Mouse (Mus musculus) urinary bladder, postnatal 10 days (tissue): ENCODE data around the gene 4833420G17Rik.
"Not testable (repeated sequence)": the region's sequence is repeated elsewhere in the genome, so short reads cannot be mapped to it uniquely, and the experiment has no call there.

Experiments
- DNase-seq: peaks from one replicate; pipeline ENCODE4 v3.0.0; 2022; ENCODE audit warnings: low spot score

The 4833420G17Rik gene

DNA sequence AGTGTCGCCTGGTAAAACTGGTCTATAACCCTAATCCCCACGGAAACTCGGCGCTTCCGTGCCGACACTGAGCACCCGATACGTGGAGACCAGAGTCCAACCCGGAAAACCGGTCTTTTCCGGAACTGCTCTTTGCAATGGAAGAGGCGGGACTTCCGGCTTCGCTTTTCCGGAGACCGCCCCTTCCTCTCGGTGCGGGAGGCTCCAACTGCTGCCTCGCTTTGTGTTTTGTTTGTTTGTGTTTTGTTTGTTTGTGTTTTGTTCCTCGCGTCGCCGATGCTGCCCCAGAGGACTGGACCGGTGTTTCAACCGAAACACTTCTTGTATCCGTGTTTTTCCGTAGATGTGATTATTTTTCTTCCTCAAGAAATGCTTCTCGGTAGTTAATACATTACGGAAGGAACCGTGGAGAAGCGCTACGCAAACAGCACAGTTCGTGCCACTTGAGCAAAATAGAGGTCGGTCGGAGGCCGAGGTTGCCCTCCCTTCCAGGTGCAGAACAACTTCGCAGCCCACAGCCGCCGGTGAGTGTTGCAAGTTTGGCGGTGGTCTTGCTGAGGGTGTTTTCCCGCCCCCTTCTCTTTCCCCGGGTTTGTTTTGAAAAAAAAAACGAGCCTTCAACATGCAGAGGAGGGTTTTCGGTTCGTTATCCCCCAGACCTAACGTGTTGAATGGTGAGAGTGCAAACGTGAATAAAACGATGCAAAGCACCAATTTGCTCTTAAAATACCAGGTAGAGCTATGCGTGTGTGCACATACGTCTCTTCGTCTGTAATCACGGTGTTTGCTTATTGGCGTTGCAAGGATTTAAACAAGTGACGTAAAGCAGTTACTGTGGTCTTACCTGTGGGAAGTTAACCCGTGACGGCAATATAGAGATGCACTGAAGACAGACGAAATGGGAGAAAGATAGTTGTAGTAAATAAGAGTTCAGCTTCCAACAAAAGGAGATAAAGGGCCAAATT lies at the start of gene 4833420G17Rik:
TSS of gene 4833420G17Rik (plus strand) at position 173 of the 965 bp plus-strand sequence.
- DNase-seq, result peak; percentile 47

DNA sequence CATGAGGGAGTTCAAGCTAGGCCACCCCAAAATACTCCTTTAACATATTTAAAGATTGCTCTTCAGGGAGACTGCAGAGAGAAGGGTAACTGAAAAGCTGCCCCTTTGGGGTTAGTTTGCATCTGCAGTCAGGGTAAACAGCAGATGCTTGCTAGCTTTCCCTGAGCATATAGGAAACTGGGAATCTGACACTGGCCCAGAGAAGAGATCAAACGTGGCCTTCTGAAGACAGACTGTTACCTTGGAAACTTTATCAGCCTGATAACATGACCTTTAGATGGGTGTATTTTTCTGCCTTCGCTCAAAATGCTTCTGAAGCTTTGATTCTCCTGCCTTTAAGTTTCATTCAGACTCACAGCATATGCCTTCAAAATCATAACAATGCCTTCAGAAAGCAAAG lies 49.5 kb upstream of the 4833420G17Rik start:
- no peak for DNase-seq

DNA sequence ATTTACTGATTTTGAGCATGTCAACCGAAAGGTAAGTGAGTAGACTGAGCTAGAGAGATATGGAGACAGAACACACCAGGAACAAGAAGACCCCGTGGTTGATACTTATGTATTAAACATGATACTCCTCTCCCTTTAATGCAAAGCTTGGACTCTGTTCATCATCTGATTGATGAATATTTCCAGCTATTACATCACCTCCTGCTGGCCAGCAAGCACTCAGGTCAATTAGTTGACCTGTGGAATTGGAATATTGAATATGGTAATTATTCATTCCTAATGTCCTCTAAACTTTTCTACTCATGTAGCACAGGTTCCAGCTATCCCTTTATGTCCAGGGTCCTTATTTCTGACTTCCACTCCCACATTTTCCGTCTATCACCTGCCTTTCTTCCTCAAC lies 44.1 kb upstream of the 4833420G17Rik start:
- no peak for DNase-seq

DNA sequence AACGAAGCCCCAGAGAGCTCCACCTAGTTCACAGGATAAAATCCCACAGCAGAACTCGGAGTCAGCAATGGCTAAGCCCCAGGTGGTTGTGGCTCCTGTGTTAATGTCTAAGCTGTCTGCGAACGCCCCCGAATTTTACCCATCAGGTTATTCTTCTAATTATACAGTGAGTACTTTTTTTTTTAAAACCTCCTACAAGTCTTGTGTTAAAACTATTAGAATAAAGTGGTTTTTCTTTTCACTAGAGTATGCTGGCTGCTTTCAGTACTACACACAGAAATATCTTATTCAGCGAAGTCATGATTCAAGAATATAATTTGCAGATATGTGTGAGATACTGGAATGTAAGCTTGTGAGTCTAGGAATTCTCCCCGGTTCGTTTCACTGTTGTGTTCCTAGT lies 32.4 kb upstream of the 4833420G17Rik start:
- DNase-seq, result no peak

DNA sequence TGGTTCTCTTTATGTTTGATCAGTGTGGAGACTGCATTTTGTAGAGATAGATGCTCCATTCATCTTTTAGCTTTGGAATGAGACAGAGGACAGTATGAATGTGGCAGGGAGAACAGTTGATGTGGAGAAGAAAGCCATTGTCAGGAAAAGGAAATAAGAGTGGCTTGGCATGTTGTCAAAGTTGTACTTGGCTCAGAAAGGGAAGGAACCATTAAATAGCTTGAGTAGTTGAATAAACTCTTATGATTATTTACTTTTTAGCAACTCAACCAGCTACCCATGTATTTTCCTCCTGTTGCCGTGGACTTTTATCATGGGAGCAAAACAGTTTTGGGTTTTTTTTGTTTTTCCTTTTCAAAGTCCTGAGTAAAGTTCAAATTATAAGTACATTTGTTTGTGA lies 30.5 kb upstream of the 4833420G17Rik start:
- DNase-seq, result no peak

DNA sequence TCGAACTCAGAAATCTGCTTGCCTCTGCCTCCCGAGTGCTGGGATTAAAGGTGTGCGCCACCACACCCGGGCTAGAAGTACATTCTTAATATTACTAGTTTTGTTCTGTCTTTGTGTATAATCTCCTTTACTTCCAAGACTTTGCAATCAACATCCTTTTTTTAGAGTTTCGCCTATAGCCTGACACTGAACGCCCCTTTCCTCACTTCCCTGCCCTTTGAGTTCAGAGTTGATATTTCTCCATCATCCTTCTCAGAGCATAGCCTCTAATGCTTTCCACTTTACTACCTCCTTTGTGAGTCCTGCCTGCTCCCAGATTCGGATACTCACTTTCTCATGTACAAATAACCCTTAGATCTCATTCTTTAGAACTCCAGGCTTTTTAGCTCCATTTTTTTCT lies 28.2 kb upstream of the 4833420G17Rik start:
- DNase-seq, result no peak

DNA sequence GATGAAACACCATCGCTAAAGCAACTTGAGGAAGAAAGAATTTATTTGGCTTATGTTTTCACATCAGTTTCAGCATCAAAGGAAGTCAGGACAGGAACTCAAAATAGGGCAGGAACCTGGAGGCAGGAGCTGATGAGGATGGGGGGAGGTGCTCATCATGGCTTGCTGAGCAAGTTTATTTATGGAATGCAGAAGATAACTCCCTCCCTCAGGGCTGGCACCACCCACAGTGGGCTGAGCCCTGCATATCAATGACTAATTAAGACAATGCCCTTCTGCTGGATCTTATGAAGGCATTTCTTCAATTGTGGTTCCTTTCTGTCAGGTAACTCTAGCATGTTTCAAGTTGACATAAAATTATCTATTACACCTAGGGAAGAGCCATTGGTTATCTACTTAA lies 20.3 kb upstream of the 4833420G17Rik start:
- DNase-seq, result no peak

DNA sequence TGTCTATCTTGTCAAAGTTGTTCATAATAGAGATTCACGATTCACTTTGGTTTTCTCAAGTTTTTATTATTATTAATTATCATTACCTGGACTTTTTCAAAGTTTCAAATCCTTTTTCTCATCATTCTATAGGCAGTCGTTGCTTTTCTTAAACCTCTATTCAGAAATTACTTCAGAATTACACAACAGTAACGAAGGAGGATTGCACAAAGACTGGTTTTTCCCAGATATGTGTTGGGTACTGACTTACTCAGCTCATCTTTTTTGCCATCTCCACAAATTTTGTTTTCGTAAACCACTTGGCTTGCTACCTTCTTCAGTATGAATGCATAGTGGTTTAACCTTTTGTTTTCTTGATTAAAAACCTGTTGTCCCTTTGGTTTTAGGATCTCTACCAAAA lies 9.0 kb upstream of the 4833420G17Rik start:
- DNase-seq, result no peak

DNA sequence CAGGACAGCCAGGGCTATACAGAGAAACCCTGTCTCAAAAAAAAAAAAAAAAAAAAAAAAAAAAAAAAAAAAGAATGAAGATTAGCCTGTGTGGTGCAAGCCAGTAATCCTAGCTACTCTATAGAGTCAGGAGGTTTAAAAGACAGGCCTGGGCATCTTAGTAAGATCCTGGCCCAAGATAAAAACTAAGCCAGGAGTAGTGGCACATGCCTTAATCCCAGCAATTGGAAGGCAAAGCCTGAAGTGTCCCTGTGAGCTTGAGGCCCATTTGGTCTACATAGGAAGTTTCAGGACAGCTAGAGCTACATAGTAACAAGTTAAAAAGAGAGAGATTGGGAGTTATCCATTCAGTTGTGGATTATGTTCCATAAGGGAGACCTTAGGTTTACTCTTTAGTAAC lies 7.5 kb upstream of the 4833420G17Rik start:
- DNase-seq, result no peak

DNA sequence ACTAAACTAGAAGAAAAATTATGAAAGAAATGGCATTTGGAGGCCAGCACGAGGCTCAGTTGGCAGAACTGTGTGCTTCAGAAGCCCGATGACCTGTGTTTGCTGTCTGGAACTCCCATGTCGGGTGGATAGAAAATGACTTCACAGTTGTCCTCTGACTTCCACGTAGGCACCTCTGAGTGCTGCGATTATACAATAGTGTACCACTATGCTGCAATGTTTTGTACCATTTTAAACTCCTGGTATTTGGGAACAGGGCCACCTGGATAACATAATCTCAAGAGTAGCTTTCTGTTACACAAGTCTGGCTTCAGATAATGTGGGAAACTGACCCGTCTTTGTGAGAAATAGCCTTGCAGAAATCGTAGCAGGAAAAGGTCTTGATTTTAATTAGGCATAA lies 6.2 kb upstream of the 4833420G17Rik start:
- DNase-seq, result no peak

DNA sequence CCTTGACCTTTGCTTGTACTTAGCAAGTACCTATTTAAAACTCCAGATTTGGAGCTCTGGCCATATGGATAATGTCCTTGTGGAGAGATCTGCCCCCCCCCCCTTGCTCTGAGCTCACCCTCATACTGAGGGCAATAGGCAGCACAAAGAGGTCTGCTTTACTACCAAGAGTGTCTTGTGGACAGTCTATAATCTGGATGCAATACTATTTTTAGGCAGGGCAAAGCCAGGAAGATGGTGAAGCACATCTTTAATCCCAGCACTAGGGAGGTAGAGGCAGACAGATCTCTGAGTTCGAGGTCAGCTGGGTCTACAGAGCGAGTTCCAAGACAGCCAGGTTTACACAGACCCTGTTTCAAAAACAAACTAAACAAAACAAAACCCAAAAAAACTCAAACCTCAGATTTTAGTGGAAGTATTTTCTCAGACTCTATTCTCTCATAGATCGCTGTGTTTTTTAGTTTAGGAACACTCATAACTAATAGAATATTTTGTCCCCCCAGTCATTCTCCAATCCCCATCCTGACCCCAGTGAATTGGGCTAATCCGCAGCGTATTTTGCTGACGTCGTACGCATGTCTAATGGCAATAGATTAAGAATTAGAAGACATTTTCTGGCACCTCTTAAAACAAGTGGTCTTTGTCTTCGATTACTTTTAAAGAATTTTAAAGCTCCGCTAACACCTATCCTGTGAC lies 520 bp upstream of the 4833420G17Rik start:
- no peak for DNase-seq

DNA sequence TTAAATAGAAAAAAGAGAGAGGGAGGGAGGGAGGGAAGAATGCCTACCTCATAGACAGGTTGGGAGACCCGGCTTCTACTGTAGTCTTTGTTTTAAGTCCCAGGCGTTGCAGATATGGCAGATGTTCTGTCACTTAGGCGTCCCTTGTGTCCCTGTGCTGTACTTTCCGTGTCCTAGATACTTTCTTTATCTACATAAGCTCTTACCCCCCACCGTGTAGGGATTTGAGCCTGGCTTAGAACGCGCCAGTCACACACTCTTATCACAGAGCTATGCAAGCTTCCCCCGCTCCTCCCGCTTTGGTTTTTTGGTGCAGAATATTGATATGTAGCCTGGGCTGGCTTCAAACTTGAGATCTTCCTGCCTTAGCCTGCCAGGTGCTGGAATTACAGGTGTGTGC lies 14.1 kb downstream of the 4833420G17Rik start:
- DNase-seq, result no peak

DNA sequence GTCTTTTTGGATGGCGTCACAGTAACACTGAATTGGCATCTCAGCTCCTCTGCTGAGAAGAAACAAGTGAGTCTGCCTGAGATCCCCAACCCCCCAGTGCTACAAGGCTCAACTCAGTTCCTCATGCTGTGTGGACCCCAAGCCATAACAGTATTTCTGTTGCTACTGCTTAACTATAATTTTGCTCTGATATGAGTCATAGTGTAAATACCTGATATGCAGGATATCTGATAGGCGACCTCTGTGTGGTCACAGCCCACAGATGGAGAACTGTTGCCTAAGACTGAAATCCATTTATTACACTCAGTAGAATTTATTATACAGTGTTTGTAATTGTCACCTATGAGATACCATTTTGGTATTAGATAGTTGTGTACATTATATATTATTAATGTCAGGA lies 15.2 kb downstream of the 4833420G17Rik start:
- DNase-seq, result no peak

DNA sequence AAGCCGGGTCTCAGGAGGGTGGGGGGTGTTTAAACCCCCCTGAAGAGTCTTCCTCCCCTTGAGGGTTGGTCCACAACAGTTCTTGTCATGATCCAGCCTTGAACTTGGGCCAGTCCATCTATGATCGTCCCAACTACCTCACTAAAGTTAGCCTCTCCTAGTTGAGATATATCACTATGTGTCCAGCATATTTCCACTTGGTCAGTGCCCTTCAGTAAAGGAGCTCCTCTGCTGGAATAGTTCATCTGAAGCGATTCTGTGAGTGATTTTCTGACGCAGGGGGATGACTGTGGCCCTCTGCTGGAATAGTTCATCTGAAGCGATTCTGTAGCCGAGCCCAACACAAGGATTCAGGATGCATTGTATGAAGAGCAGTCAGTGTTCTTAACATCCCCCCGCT lies 24.8 kb downstream of the 4833420G17Rik start:
- DNase-seq, result no peak

DNA sequence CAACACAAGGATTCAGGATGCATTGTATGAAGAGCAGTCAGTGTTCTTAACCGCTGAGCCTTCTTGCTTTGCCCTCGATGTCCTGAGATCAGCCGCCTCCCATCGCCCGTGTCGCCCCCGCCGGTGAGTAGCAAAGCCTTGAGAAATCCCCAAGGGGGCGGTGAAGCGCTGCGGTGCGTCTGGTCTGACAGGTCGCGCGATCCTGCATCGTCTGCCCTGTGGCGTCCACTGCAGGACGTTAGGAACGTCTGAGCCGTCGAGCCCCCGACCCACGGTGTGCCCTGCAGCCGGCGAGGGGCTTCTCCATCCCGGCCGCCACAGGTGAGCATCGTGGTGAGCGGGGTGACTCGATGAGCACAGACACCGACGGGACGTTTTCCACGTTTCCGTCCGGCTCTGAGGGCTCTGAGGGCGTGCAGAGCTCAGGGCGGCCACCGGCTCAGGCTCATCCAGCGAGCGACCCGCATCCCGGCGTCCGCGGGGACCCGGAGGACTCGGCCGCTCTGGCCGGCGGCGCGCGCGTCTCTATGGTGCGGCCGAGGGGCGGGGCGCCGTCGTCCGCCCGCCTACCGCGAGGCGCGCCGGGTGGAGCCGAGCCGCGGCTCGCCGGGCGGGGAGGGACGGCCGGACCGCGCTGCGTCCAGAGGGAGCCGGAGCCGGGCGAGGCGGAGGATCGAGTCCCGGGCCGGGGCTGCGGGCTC lies 25.5 kb downstream of the 4833420G17Rik start, which contains the start of the genes Tmem267 and 3110070M22Rik:
TSS of gene Tmem267 (plus strand) at position 160 of the 701 bp plus-strand sequence.
TSS of gene 3110070M22Rik (minus strand) at position 504 of the 701 bp plus-strand sequence.
- peak; percentile 66 for DNase-seq

DNA sequence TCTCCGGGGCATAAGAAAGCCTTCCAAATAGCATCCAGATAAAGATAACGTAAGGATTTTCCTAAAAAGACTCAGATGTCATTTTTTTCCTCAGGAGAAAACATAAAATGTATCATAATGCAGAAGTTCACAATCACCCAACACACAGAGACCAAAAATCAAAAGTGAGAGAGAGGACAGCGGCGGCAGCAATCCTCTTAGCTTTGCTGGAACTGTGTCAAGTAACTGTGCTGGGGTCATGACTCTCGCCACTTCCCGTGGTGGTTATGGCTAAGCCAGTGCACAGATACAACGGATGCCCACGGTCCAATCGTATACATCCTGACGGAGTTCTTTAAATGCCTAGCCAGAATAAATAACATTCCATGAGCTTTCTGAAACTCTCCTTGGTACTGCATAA lies 29.5 kb downstream of the 4833420G17Rik start:
- not testable (repeated sequence) for DNase-seq

DNA sequence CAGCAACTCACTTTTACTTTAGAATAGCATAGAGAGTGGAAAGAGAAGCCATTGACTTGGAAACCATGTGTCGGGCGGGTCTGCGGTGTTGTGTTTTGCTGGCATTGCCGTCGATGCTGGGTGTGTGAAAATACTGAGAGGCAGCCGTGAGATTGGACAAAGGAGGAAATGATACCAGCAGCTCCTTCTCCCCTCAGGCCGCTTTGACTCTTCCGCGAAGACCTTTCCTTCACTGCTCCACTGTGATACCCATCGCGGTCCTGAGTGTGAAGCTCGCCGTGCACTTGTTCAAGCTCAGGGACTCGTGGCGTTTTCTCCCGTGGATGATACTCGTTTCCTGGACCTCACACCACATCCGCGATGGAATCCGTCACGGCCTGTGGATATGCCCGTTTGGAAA lies 32.4 kb downstream of the 4833420G17Rik start:
- DNase-seq, result not testable (repeated sequence)
